Mouse (Mus musculus) urinary bladder, postnatal 10 days (tissue): ENCODE data around the gene Stk11.
A peak's percentile ranks its signal among the peaks of the same experiment; 100 is the strongest.

Experiments
- DNase-seq: peaks from one replicate; pipeline ENCODE4 v3.0.0; 2022; ENCODE audit warnings: low spot score

Gene Stk11

GRCm38 (mm10) chr10:80170052-80170451 is 54.4 kb downstream of the Stk11 start:
- DNase-seq, result no peak

GRCm38 (mm10) chr10:80170601-80171021 is 55.0 kb downstream of the Stk11 start:
- DNase-seq, result no peak

- no peak for DNase-seq
Measured at GRCm38 (mm10) chr10:80171252-80171651, 55.6 kb downstream of the Stk11 start.

- DNase-seq, result no peak
Measured at GRCm38 (mm10) chr10:80171760-80172526, 56.3 kb downstream of the Stk11 start.

- DNase-seq, result peak; percentile 55
Measured at GRCm38 (mm10) chr10:80172527-80173292, 57.1 kb downstream of the Stk11 start, which contains the start of gene 1600002K03Rik. Gene 1600002K03Rik, plus strand, starts transcription at chr10:80172944.

GRCm38 (mm10) chr10:80173358-80173757 is 57.8 kb downstream of the Stk11 start:
- DNase-seq, result no peak

GRCm38 (mm10) chr10:80173955-80174640 is 58.5 kb downstream of the Stk11 start:
- DNase-seq, result no peak

- no peak for DNase-seq
Measured at GRCm38 (mm10) chr10:80174705-80175104, 59.1 kb downstream of the Stk11 start.

GRCm38 (mm10) chr10:80175536-80176269 is 60.1 kb downstream of the Stk11 start:
- DNase-seq, result no peak

GRCm38 (mm10) chr10:80176270-80176834 is 60.7 kb downstream of the Stk11 start:
- DNase-seq, result no peak

GRCm38 (mm10) chr10:80177441-80178279 is 62.1 kb downstream of the Stk11 start:
- no peak for DNase-seq

GRCm38 (mm10) chr10:80179068-80180051 is 63.8 kb downstream of the Stk11 start, which contains the start of gene Efna2:
Gene Efna2, plus strand, starts transcription at chr10:80179482.
- DNase-seq, result no peak
